Mouse (Mus musculus): Measurements from ENCODE around the gene Pgf. TPM values are rescaled to one million over a fixed set of nuclear protein-coding genes. Genes with fewer than 3 reads are reported as not detected.

Pgf gene
- total RNA-seq, 2 experiments from 2014 or later: 2.4 to 6.2 TPM

GRCm38 (mm10) chr12:85129426-85129978 is 48.1 kb downstream of the Pgf start:
- peak in 1 of 2 experiments; percentile 36 for DNase-seq
- intact Hi-C loops (cut with DNase I): no loop called here

GRCm38 (mm10) chr12:85126986-85127603 is 50.5 kb downstream of the Pgf start:
- no peak for DNase-seq
- intact Hi-C loops (cut with DNase I): no loop called here

- intact Hi-C loops (cut with DNase I): no loop called here
- DNase-seq: no peak
Observed at GRCm38 (mm10) chr12:85124751-85125150, 52.8 kb downstream of the Pgf start.

DNA sequence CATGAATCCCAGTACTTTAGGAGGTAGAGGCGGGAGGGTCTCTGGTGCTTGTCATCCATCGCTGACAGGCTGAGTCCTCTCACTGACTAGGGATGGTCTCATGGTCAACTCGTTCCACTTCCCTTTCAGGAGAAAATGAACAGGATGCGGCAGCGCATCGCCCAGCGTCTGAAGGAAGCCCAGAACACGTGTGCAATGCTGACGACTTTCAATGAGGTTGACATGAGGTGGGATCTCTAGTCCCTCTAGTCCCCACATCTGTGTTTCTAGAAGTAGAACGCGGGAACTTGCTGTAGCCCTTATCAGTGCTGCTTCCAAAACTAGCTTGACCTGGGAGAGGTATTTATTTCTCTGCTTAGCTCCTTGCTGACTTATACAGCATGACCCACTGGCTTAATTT is 53.9 kb downstream of the Pgf start:
- DNase-seq: no peak
- intact Hi-C loops (cut with DNase I): no loop called here

DNA sequence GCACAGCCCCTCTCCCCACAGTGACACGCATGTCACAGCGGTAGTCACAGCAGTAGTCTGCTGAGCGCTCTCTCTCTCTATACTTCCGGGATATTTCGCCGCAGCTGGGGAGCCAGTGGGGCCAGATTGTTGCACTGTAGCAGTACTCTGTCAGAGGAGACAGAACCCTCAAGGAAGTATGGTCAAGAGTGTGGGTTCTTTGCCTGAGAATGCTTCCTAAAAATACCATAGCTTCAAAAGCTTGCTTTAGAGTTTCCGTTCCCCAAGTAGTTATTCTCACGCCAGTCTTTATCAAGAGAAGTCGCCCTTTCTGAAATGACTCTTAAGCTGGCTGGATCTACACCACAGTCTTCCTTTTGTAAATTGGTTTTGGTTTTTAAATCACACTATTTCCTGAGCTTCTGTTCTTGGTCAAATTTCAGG is 54.5 kb downstream of the Pgf start:
- intact Hi-C loops (cut with DNase I): no loop called here
- no peak for DNase-seq

DNA sequence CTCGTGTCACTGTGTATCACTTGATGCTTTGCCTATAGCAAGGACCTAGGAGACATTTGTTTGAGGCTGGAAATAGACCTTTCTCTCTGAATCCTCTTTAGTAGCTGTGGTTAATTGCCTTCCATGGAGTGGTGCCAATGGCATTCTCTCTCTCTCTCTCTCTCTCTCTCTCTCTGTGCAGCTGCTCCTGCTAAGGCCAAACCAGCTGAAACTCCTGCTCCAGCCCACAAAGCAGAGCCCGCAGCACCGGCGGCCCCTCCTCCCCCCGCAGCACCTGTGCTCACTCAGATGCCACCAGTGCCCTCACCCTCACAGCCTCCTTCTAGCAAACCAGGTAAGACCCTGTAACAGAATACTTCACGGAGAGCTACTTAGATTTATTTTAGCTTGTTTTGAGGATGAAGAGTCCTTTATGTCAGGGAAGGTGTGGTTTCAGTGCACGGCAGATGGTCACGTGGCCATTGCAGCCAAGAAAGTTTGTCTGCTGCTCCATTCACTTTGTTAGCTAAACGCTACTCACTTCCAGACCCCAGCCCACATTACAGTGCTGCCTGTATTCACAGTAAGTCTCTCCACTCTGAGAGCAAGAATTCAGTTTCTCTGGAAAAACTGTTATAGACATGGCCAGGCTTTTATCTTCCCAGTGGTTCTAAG is 55.7 kb downstream of the Pgf start:
- DNase-seq: no peak
- intact Hi-C loops (cut with DNase I): no loop called here

Other genes starting within 250 kb of the Pgf start
- gene Fcf1, start 206.9 kb downstream of the Pgf start, total RNA-seq (2021): 10 to 100 TPM; 45.0 to 45.3 TPM
- gene Arel1, start 206.9 kb downstream of the Pgf start, total RNA-seq (2021): 10 to 100 TPM; 38.1 to 48.5 TPM
- 10 to 100 TPM; 33.6 to 36.3 TPM for gene Ylpm1, start 181.5 kb downstream of the Pgf start, total RNA-seq (2021)
- gene Prox2, start 67.0 kb downstream of the Pgf start, total RNA-seq (2021): 1 to 10 TPM; 2.2 to 3.3 TPM
- gene Dlst, start 67.0 kb downstream of the Pgf start, total RNA-seq (2021): 100 to 1,000 TPM; 632 to 665 TPM
- gene Rps6kl1, start 26.5 kb downstream of the Pgf start, total RNA-seq (2021): 1 to 10 TPM; 3.2 to 3.8 TPM
- gene Eif2b2, start 41.7 kb upstream of the Pgf start, total RNA-seq (2021): 10 to 100 TPM; 56.5 to 57.8 TPM
- 1 to 10 TPM; 7.1 to 8.2 TPM for gene Mlh3, start 92.8 kb upstream of the Pgf start, total RNA-seq (2021)
- 10 to 100 TPM; 21.3 to 22.9 TPM for gene Acyp1, start 110.6 kb upstream of the Pgf start, total RNA-seq (2021)
- 1 to 10 TPM; 1.6 to 1.7 TPM for gene Zc2hc1c, start 110.8 kb upstream of the Pgf start, total RNA-seq (2021)
- gene Nek9, start 161.6 kb upstream of the Pgf start, total RNA-seq (2021): 10 to 100 TPM; 74.2 to 79.1 TPM
- 100 to 1,000 TPM; 184 to 190 TPM for gene Tmed10, start 197.1 kb upstream of the Pgf start, total RNA-seq (2021)